Mouse (Mus musculus) cerebellum, adult 2 months (tissue): ENCODE data around the gene Pop7. TPM values are rescaled to one million over a fixed set of nuclear protein-coding genes. Genes with fewer than 3 reads are reported as not detected.

ENCODE experiments used
- DNase-seq, 2 experiments: peaks; one replicate each; pipeline ENCODE4 v3.0.0; 2021
- H3K27ac ChIP-seq: fragments of 200-500 bp; 2 replicates; pipeline ENCODE4 v1.5.1; 2012; ENCODE audit warnings: low read length, control low read depth, inconsistent platforms; ENCODE audit not compliant: insufficient read depth
- H3K27me3 ChIP-seq: fragments of 200-500 bp; 2 replicates; pipeline ENCODE4 v1.6.1; 2012; ENCODE audit warnings: inconsistent platforms, mild to moderate bottlenecking, low read length, moderate library complexity; ENCODE audit not compliant: control insufficient read depth, insufficient read depth
- H3K4me1 ChIP-seq: fragments of 200-500 bp; 2 replicates; pipeline ENCODE4 v1.6.1; 2011; ENCODE audit warnings: low read length; ENCODE audit not compliant: control insufficient read depth, insufficient read depth
- H3K4me3 ChIP-seq: fragments of 200-500 bp; replicated peaks from 2 replicates; pipeline ENCODE3; 2011; ENCODE audit warnings: mild to moderate bottlenecking, low read depth, low read length, control low read depth; ENCODE audit not compliant: insufficient read depth
- CTCF ChIP-seq: fragments of 200-500 bp; IDR thresholded peaks from 2 replicates; pipeline ENCODE4 v1.5.1; 2011; ENCODE audit warnings: low read depth, mild to moderate bottlenecking, control low read depth, low read length, moderate library complexity, borderline replicate concordance; ENCODE audit not compliant: insufficient read depth
- POLR2A ChIP-seq: fragments of 200-500 bp; IDR thresholded peaks from 2 replicates; pipeline ENCODE4 v1.6.1; 2011; ENCODE audit warnings: low read length, control low read depth, borderline replicate concordance; ENCODE audit not compliant: insufficient read depth
- WGBS: fragments of 180-500 bp; shearing (Covaris S2); methylation state at CpG from one replicate; pipeline ENCODE4 v1.1.7; 2018; 5-methylcytosine and 5-hydroxymethylcytosine counted together
- polyA plus RNA-seq: library from polyadenylated mRNA; depleted of rRNA; stranded (reverse); fragments of >200 nt; gene quantifications from 2 replicates; pipeline ENCODE4 v1.2.3, GENCODE M21; 2012

Pop7 gene
- polyA plus RNA-seq, 1 experiment = 55.3 TPM

GRCm38 (mm10) chr5:137539291-137539801 lies 37.0 kb upstream of the Pop7 start:
- H3K27ac ChIP-seq = no peak overlapping the region
- H3K4me1 ChIP-seq = peaks cover 29% of the 10 kb centered on the region
- 5% methylated on average over 7 of the region's 7 CpGs for WGBS
- no peaks in the 10 kb centered on the region for H3K27me3 ChIP-seq
- TF ChIP-seq POLR2A (no peak), CTCF (no peak)
- DNase-seq = peak; percentile 83 to 86
- no peak overlapping the region for H3K4me3 ChIP-seq

- Histone ChIP-seq H3K27me3 (no peaks in the 10 kb centered on the region), H3K4me1 (peaks cover 23% of the 10 kb centered on the region), H3K4me3 (no peak overlapping the region), H3K27ac (no peak overlapping the region)
- peak in 1 of 2 experiments; percentile 1 for DNase-seq
- TF ChIP-seq CTCF (no peak), POLR2A (no peak)
- WGBS = 80% methylated on average over 4 of the region's 4 CpGs
Measured at GRCm38 (mm10) chr5:137537461-137537860, 35.1 kb upstream of the Pop7 start.

GRCm38 (mm10) chr5:137535318-137535717 lies 33.0 kb upstream of the Pop7 start:
- TF ChIP-seq CTCF = no peak
- no peak for TF ChIP-seq POLR2A
- DNase-seq = no peak
- H3K27me3 ChIP-seq = no peaks in the 10 kb centered on the region
- H3K4me3 ChIP-seq = no peak overlapping the region
- 87% methylated on average over 9 of the region's 9 CpGs for whole genome bisulfite sequencing
- H3K4me1 ChIP-seq = peaks cover 15% of the 10 kb centered on the region
- H3K27ac ChIP-seq = no peak overlapping the region

- Histone ChIP-seq H3K4me1 (peaks cover 14% of the 10 kb centered on the region), H3K27me3 (no peaks in the 10 kb centered on the region), H3K4me3 (no peak overlapping the region), H3K27ac (no peak overlapping the region)
- TF ChIP-seq POLR2A (no peak), CTCF (no peak)
- WGBS = 95% methylated on average over 3 of the region's 3 CpGs
- DNase-seq = no peak
Measured at GRCm38 (mm10) chr5:137534762-137535161, 32.4 kb upstream of the Pop7 start.

- WGBS = under 1% methylated on average over 40 of the region's 40 CpGs
- Histone ChIP-seq H3K27me3 (no peaks in the 10 kb centered on the region), H3K4me1 (peaks cover 11% of the 10 kb centered on the region), H3K4me3 (peak within 1 kb of the TSS; percentile 79), H3K27ac (peak within 1 kb of the TSS; percentile 97)
- DNase-seq = peak; percentile 98 to 99
- TF ChIP-seq POLR2A = peak; percentile 86
- TF ChIP-seq CTCF = no peak
Measured at GRCm38 (mm10) chr5:137533117-137533827, 31.0 kb upstream of the Pop7 start, which contains the start of the genes Epo and Gnb2. Gene Epo (minus strand): TSS chr5:137533242. Gene Gnb2 (minus strand): TSS chr5:137533510.

- no peak for TF ChIP-seq POLR2A
- Histone ChIP-seq H3K4me1 (peaks cover 11% of the 10 kb centered on the region), H3K4me3 (peak overlapping the region; percentile 79), H3K27me3 (no peaks in the 10 kb centered on the region), H3K27ac (peak overlapping the region; percentile 81)
- no peak for DNase-seq
- WGBS = 0% methylated on average over 12 of the region's 12 CpGs
Measured at GRCm38 (mm10) chr5:137532808-137533116, 30.4 kb upstream of the Pop7 start.

GRCm38 (mm10) chr5:137532131-137532807 lies 30.0 kb upstream of the Pop7 start:
- Histone ChIP-seq H3K4me3 (peak overlapping the region; percentile 79), H3K27me3 (no peaks in the 10 kb centered on the region), H3K27ac (peak overlapping the region; percentile 79), H3K4me1 (peaks cover 11% of the 10 kb centered on the region)
- under 1% methylated on average over 19 of the region's 19 CpGs for WGBS
- DNase-seq = peak in 1 of 2 experiments; percentile 62
- TF ChIP-seq POLR2A (no peak), CTCF (no peak)

- DNase-seq = peak; percentile 71 to 73
- under 1% methylated on average over 50 of the region's 51 CpGs for WGBS
- TF ChIP-seq POLR2A (no peak), CTCF (no peak)
- peak overlapping the region; percentile 79 for H3K4me3 ChIP-seq
- H3K27ac ChIP-seq = peak overlapping the region; percentile 79
- no peaks in the 10 kb centered on the region for H3K27me3 ChIP-seq
- H3K4me1 ChIP-seq = peaks cover 12% of the 10 kb centered on the region
Measured at GRCm38 (mm10) chr5:137531414-137532130, 29.3 kb upstream of the Pop7 start.
